Mouse (Mus musculus) intestine, postnatal 0 days (tissue): ENCODE results near the gene Sel1l. TPM values are rescaled to one million over a fixed set of nuclear protein-coding genes. Genes with fewer than 3 reads are reported as not detected.

ENCODE experiments used
- ATAC-seq: fragments of 200-750 bp; cut with Nextera tagmentation; 2 replicates; pipeline ENCODE4 v1.8.0; 2017; ENCODE audit warnings: mild to moderate bottlenecking, moderate TSS enrichment, moderate library complexity
- H3K27ac ChIP-seq: fragments of 300-500 bp; sonication (generic); 2 replicates; pipeline ENCODE4 v1.5.1; 2014; ENCODE audit warnings: mild to moderate bottlenecking, low read depth, low read length, moderate library complexity
- H3K27me3 ChIP-seq: fragments of 300-500 bp; sonication (generic); replicated peaks from 2 replicates; pipeline ENCODE4 v1.6.1; 2014; ENCODE audit warnings: low read length, mixed read lengths; ENCODE audit not compliant: control insufficient read depth, insufficient read depth
- H3K36me3 ChIP-seq: fragments of 300-500 bp; sonication (generic); 2 replicates; pipeline ENCODE4 v1.6.1; 2014; ENCODE audit warnings: mild to moderate bottlenecking, moderate library complexity; ENCODE audit not compliant: control insufficient read depth, insufficient read depth
- H3K4me1 ChIP-seq: fragments of 300-500 bp; sonication (generic); replicated peaks from 2 replicates; pipeline ENCODE4 v1.6.1; 2014; ENCODE audit warnings: antibody characterized with exemption, low read length, mixed read lengths; ENCODE audit not compliant: control insufficient read depth, insufficient read depth
- H3K4me2 ChIP-seq: fragments of 300-500 bp; sonication (generic); replicated peaks from 2 replicates; pipeline ENCODE4 v1.6.1; 2014; ENCODE audit warnings: low read depth, mild to moderate bottlenecking, moderate library complexity
- H3K4me3 ChIP-seq: fragments of 300-500 bp; sonication (generic); 2 replicates; pipeline ENCODE4 v1.5.1; 2014; ENCODE audit warnings: low read depth, low read length
- H3K9ac ChIP-seq: fragments of 300-500 bp; sonication (generic); 2 replicates; pipeline ENCODE4 v1.6.1; 2014; ENCODE audit warnings: mild to moderate bottlenecking, low read depth, low read length
- H3K9me3 ChIP-seq: fragments of 300-500 bp; sonication (generic); 2 replicates; pipeline ENCODE4 v1.6.1; 2016; ENCODE audit warnings: mixed run types; ENCODE audit not compliant: control insufficient read depth
- CTCF ChIP-seq: sonication (generic); IDR thresholded peaks from 2 replicates; pipeline ENCODE4 v1.5.1; 2016; ENCODE audit warnings: low read depth, mild to moderate bottlenecking, control low read depth, antibody characterized with exemption, moderate library complexity
- WGBS: fragments of 180-500 bp; shearing (Covaris S2); extraction: QIAGEN DNeasy Blood & Tissue Kit; methylation state at CpG from one replicate; pipeline ENCODE4 v1.1.7; 2014; 5-methylcytosine and 5-hydroxymethylcytosine counted together
- polyA plus RNA-seq: library from polyadenylated mRNA; unstranded; fragments of >200 nt; fragmentation: Nextera tagmentation; extraction: Ambion mirVana; gene quantifications from 2 replicates; pipeline ENCODE4 v1.2.1, GENCODE M21; 2015

Gene Sel1l
- polyA plus RNA-seq, 1 experiment from 2014 or later, result 88.2 TPM

DNA sequence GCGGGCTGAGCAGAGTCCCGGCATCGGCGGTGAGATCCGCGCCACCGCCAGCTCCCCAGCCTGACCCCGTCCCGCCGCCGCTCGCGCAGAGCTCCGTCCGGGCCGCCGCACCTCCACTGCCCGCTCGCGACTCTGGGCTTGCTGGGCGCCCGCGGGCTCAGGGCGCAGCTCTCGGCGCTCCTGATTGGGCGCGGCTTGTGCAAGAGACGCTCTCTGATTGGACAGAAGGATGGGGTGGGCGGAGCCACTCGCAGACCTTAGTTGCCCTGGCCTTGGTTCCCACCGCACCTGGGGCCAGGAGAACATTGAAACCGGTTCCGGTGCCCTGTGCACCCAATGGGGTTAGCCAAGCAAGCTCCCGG is 70.0 kb downstream of the Sel1l start:
- H3K36me3 ChIP-seq, result no peaks in the 10 kb centered on the region
- H3K27me3 ChIP-seq, result no peaks in the 10 kb centered on the region
- 0 out of 2 replicates have a peak overlapping the region, but pooled peaks have one; percentile 15 for H3K27ac ChIP-seq
- WGBS, result 1% methylated on average over 34 of the region's 35 CpGs
- peak overlapping the region; percentile 60 for H3K9ac ChIP-seq
- ATAC-seq, result peak; percentile 95
- no peak for TF ChIP-seq CTCF
- no peaks in the 10 kb centered on the region for H3K9me3 ChIP-seq
- H3K4me1 ChIP-seq, result peaks cover 3% of the 10 kb centered on the region; the same call in 1 of the 2 replicates
- H3K4me2 ChIP-seq, result peak overlapping the region; percentile 98
- peak overlapping the region; percentile 73 for H3K4me3 ChIP-seq

DNA sequence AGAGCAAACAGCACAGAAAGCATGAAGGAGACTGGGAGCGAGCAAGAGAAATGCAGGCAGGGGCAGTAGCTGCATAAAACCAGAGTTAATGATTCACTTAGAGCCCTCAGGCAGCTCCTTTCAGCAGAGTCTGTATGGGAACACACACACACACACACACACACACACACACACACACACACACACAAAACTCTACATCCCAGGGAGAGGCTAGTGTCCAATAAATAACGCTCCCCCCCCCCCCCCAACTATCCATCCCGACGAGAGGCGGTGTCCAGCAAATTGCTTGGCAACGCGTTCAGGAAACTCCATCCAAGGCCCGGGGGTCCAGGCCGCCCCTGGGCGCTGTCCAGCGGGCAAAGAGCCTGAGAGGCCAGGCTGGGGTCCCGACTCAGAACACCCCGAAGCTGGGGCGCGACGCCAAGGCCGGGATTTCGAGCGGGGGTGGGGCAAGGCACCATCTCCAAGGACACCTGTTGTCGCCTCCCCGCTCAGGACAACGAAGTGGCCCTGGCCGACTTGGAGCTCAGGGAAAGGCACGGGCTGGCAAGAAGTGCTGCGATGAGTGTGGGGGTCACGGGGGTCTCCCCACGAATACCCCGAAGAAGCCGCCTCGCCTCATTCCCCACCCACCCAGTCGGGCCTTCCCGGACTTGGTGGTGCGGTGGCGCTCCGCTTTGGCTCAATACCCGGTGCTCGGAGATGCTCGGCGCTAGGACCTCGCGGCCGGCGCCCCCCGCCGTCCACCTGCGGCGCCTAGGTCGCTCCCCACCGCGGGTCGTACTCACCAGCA is 70.5 kb downstream of the Sel1l start:
- peak; percentile 70 for ATAC-seq
- WGBS, result under 1% methylated on average over 49 of the region's 51 CpGs
- H3K4me1 ChIP-seq, result peaks cover 3% of the 10 kb centered on the region; the same call in 1 of the 2 replicates
- no peaks in the 10 kb centered on the region for H3K9me3 ChIP-seq
- peak overlapping the region; percentile 73 for H3K4me3 ChIP-seq
- H3K27ac ChIP-seq, result 0 out of 2 replicates have a peak overlapping the region, but pooled peaks have one; percentile 15
- no peak for TF ChIP-seq CTCF
- no peaks in the 10 kb centered on the region for H3K36me3 ChIP-seq
- no peaks in the 10 kb centered on the region for H3K27me3 ChIP-seq
- H3K9ac ChIP-seq, result peak overlapping the region; percentile 60
- H3K4me2 ChIP-seq, result peak overlapping the region; percentile 98

DNA sequence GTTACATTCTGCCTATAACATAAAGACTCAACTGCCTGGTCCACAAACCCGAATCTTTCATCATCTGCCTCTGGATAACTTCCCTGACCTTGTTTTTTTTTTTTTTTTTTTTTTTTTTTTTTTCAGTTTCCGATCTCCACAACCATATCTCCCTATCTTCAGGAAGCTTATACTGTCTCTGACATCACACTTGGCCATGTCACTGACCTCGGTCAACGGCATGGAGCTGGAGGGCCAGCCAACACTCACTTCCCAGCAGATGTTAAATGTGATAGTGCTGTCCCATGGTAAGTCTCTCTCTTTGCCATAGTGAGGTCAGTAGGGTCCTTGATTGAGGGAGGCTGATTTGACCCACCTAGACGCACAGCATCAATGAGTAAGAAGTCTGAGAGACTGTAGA is 72.6 kb downstream of the Sel1l start:
- 78% methylated on average over 5 of the region's 5 CpGs for WGBS
- H3K4me1 ChIP-seq, result peaks cover 3% of the 10 kb centered on the region; the same call in 1 of the 2 replicates
- H3K27me3 ChIP-seq, result no peaks in the 10 kb centered on the region
- no peak overlapping the region for H3K4me2 ChIP-seq
- no peak overlapping the region for H3K4me3 ChIP-seq
- H3K9me3 ChIP-seq, result no peaks in the 10 kb centered on the region
- no peak overlapping the region for H3K9ac ChIP-seq
- H3K27ac ChIP-seq, result no peak overlapping the region
- no peak for TF ChIP-seq CTCF
- H3K36me3 ChIP-seq, result no peaks in the 10 kb centered on the region
- no peak for ATAC-seq

DNA sequence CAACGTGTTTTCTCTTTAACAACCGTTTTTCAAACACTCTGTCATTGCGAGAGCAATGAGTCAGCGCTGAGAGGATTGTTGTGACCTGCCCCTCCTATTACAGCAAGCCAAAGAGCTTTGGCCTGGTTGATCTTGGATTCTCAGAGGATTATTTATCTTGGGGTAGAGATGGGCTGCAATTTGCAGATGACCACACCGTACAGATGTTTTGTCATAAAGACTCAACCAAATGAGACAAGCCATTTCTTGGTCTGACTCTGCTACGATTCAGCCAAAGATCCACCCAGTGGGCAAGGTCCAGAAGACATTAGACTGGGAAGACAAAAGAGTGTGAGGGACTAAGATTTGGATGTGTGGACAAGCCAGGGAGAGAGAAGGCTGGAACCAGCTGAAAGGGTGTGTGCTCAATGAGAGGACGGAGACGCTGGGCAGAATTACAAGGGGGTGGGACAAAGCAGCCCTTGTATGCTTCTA is 74.1 kb downstream of the Sel1l start:
- H3K27ac ChIP-seq, result no peak overlapping the region
- no peak for ATAC-seq
- 37% methylated on average over 8 of the region's 8 CpGs for WGBS

DNA sequence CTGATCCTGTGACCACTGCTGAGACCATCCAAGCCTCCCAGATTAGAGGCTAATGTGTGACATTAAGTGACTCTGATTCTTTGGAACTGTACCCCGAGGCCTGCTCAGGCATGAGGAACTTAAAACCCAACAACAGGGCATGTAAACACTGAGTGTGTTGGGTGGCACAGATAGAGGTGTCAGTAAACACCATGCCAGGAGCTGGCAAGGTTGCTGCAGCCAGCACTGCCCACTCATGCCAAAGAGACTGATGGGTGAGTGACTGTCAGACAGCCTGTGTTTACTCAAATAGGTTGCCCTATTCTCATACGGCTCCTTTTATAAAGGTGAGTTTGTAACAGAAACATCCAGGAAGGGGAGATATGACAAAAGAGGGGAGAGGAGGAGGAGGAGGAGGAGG is 80.1 kb downstream of the Sel1l start:
- Histone ChIP-seq H3K27me3 (no peaks in the 10 kb centered on the region), H3K4me3 (no peak overlapping the region), H3K36me3 (no peaks in the 10 kb centered on the region), H3K9ac (no peak overlapping the region), H3K9me3 (no peaks in the 10 kb centered on the region), H3K4me1 (no peaks in the 10 kb centered on the region; the same call in 1 of the 2 replicates), H3K4me2 (no peak overlapping the region), H3K27ac (no peak overlapping the region)
- WGBS, result 44% methylated on average over 2 of the region's 2 CpGs
- ATAC-seq, result no peak
- no peak for TF ChIP-seq CTCF

More for the DNA sequence above, 74.1 kb downstream of the Sel1l start:
- Histone ChIP-seq H3K27me3 (no peaks in the 10 kb centered on the region), H3K36me3 (no peaks in the 10 kb centered on the region), H3K9me3 (no peaks in the 10 kb centered on the region), H3K4me3 (no peak overlapping the region), H3K4me2 (no peak overlapping the region), H3K4me1 (peaks cover 3% of the 10 kb centered on the region; the same call in 1 of the 2 replicates), H3K9ac (no peak overlapping the region)
- TF ChIP-seq CTCF, result no peak

DNA sequence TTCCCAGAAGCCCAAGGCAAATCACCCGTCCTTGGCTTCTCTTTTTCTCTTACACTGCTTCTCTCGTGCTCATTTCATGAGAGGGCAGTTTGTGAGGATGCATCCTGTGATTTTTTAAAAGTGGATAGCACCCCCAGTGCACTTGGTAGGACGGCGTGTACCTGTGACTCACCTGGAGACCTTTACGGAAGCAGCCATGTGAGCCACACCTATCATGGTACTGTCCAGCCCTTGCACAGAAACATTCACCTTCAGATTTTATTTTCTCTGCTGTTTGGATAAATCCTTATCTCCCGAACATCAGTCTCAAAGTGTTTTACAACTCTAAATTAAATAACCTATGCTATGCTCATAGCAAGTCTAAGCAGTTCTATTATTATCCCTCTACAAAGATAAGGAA is 80.8 kb downstream of the Sel1l start:
- no peak for TF ChIP-seq CTCF
- Histone ChIP-seq H3K4me1 (no peaks in the 10 kb centered on the region; the same call in 1 of the 2 replicates), H3K27me3 (no peaks in the 10 kb centered on the region), H3K9me3 (no peaks in the 10 kb centered on the region), H3K27ac (no peak overlapping the region), H3K9ac (no peak overlapping the region), H3K4me2 (no peak overlapping the region), H3K4me3 (no peak overlapping the region), H3K36me3 (no peaks in the 10 kb centered on the region)
- 46% methylated on average over 6 of the region's 6 CpGs for WGBS
- 0 out of 2 replicates have a peak, but pooled peaks have one; percentile 41 for ATAC-seq
